Mouse (Mus musculus): Measurements from ENCODE around the gene Dhx15.

GRCm38 (mm10) chr5:52138819-52139218 is 51.5 kb downstream of the Dhx15 start:
- no peak for TF ChIP-seq CTCF (IDR thresholded peaks at IDR 0.05; ENCODE audit: low read depth)
- no peak for TF ChIP-seq EP300 (IDR thresholded peaks at IDR 0.05; ENCODE audit: low read depth)

Data from liver, postnatal 0 days (tissue).